In the genomic region with DNA sequence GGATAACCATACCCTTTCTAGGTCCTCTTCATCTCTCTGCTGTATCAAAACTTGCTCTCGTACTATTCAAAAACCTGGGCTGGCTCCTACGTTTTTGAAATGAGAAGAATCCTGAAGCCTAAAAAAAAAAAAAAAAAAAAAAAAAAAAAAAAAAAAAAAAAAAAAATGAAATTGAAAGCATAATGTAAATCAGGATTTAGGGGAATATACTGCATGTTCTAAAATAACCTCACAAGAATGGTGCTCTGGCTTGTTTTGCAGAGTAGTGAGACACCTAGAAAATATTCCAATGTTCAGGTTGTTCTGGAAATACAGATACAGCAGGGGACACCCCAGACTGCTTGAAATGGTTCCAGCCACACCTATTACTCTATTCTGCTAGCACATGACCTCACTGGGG, we compare ENCODE assay signal across 21 mouse cellular contexts.
DNase-seq lines count a peak whose midpoint lies in the region; TF ChIP-seq lines count a peak whose summit lies in the region.
"Had no signal": no experiment of that assay in that cellular context is flagged by ENCODE, and none has a peak within 500 bp of the region (broad histone marks: within the 10 kb centered on the region; RNA-seq: fewer than 3 reads in every experiment).

No protein-coding gene starts in this region.

- TF ChIP-seq EP300 in CH12.LX (IDR thresholded peaks at IDR 0.05; ENCODE audit: low read length) = no peak

- H3K36me3 ChIP-seq in CH12.LX (replicated peaks in 1 of 2; ENCODE audit: control insufficient read depth in 1 of 2, insufficient read depth in 1 of 2, low read length in 1 of 2) = no peaks in the 10 kb centered on the region
- H3K36me3 ChIP-seq: embryonic facial prominence, embryonic 13.5 days; embryonic facial prominence, embryonic 15.5 days; forebrain, embryonic 10.5 days; forebrain, embryonic 12.5 days; G1E had no signal

- no peaks in the 10 kb centered on the region for H3K4me1 ChIP-seq in CH12.LX (ENCODE audit: control insufficient read depth in 1 of 2, insufficient read depth in 2 of 2)
- H3K4me1 ChIP-seq: embryonic facial prominence, embryonic 13.5 days; embryonic facial prominence, embryonic 15.5 days; forebrain, embryonic 10.5 days; forebrain, embryonic 12.5 days had no signal

- in situ Hi-C loops in CH12.LX (cut with MboI; ENCODE audit: low pct_ligation_motif_present, low pct_unique_long_range_greater_than_20kb, low sequenced_read_pairs) = no loop called here

- TF ChIP-seq POLR2A in CH12.LX (IDR thresholded peaks at IDR 0.05; ENCODE audit: low read depth, low read length) = no peak
- no peak for TF ChIP-seq POLR2A in brain, embryonic 14.5 days (IDR thresholded peaks at IDR 0.05; ENCODE audit: borderline replicate concordance, extremely low read depth, insufficient read depth, insufficient read length, poor library complexity, severe bottlenecking)

- no peaks in the 10 kb centered on the region for H3K27me3 ChIP-seq in CH12.LX (replicated peaks)
- H3K27me3 ChIP-seq: embryonic facial prominence, embryonic 13.5 days; embryonic facial prominence, embryonic 15.5 days; forebrain, embryonic 12.5 days; Patski had no signal

- intact Hi-C loops in left cerebral cortex, postnatal 10 days (cut with DNase I) = no loop called here

- no peak overlapping the region for H3K9ac ChIP-seq in CH12.LX (ENCODE audit: insufficient read depth, low read depth)
- H3K9ac ChIP-seq: embryonic facial prominence, embryonic 13.5 days; embryonic facial prominence, embryonic 15.5 days; forebrain, embryonic 12.5 days had no signal

- H3K4me3 ChIP-seq in CH12.LX (replicated peaks in 1 of 3; ENCODE audit: low read depth in 2 of 3, low read length in 2 of 3, poor library complexity in 1 of 3) = no peak overlapping the region
- H3K4me3 ChIP-seq: embryonic facial prominence, embryonic 13.5 days; embryonic facial prominence, embryonic 15.5 days; erythroblast, embryonic 14.5 days; forebrain, embryonic 10.5 days; forebrain, embryonic 12.5 days had no signal

- H3K4me2 ChIP-seq in CH12.LX (ENCODE audit: insufficient read depth, low read depth, poor library complexity, severe bottlenecking) = no peak overlapping the region
- H3K4me2 ChIP-seq: embryonic facial prominence, embryonic 13.5 days; embryonic facial prominence, embryonic 15.5 days; forebrain, embryonic 12.5 days had no signal

- no peak for TF ChIP-seq CTCF in CH12.LX (conservative IDR thresholded peaks at IDR 0.05 in 1 of 2, IDR thresholded peaks at IDR 0.05 in 1 of 2; ENCODE audit: low read depth in 2 of 2, low read length in 2 of 2)
- no peak for TF ChIP-seq CTCF in brain, embryonic 14.5 days (IDR thresholded peaks at IDR 0.05; ENCODE audit: borderline replicate concordance, extremely low read depth, insufficient read depth, insufficient read length)

- DNase-seq in cerebellum, postnatal 10 days = peak; percentile 8 to 20
- no peak for DNase-seq in cerebellum, adult 18-20 months
- no peak for DNase-seq in CH12.LX (ENCODE audit: extremely low read depth)
- DNase-seq in brain, embryonic 14.5 days (ENCODE audit: low read depth) = peak; percentile 22
- DNase-seq in left cerebral cortex, postnatal 10 days (ENCODE audit: extremely low spot score in 1 of 2, low spot score in 2 of 2) = no peak
- DNase-seq: adrenal gland, adult 8-10 months; adrenal gland, postnatal 14 days; adrenal gland, postnatal 36 days; B cell, adult 2 months; cerebellum, adult 11-12 months; cerebellum, adult 8-10 months; cerebellum, adult 9-11 months; cerebellum, postnatal 36 days; embryo, embryonic 11 days had no signal

- H3K79me2 ChIP-seq in CH12.LX (replicated peaks; ENCODE audit: control insufficient read depth, extremely low read depth, insufficient read depth, poor library complexity, severe bottlenecking) = no peaks in the 10 kb centered on the region

- no peaks in the 10 kb centered on the region for H3K9me3 ChIP-seq in CH12.LX (replicated peaks; ENCODE audit: low read length)
- H3K9me3 ChIP-seq: embryonic facial prominence, embryonic 13.5 days; embryonic facial prominence, embryonic 15.5 days; forebrain, embryonic 10.5 days; forebrain, embryonic 12.5 days had no signal

- dilution Hi-C loops in CH12.LX (cut with MboI; ENCODE audit: extremely low pct_ligation_motif_present, extremely low pct_unique_long_range_greater_than_20kb, low sequenced_read_pairs) = no loop called here

- no peak overlapping the region for H3K27ac ChIP-seq in CH12.LX (ENCODE audit: insufficient read depth, low read depth)
- H3K27ac ChIP-seq: embryonic facial prominence, embryonic 13.5 days; embryonic facial prominence, embryonic 15.5 days; forebrain, embryonic 10.5 days; forebrain, embryonic 12.5 days had no signal

- TF ChIP-seq RAD21 in CH12.LX (IDR thresholded peaks at IDR 0.05; ENCODE audit: low read depth, low read length) = no peak

TF ChIP-seq in CH12.LX, 34 proteins besides CTCF, POLR2A, EP300 and RAD21:
- TF ChIP-seq NRF1 (IDR thresholded peaks at IDR 0.05; ENCODE audit: low read depth, low read length) (no peak), ZNF384 (IDR thresholded peaks at IDR 0.05; ENCODE audit: low read depth, low read length) (peak; percentile 78)

Comparison
In these comparisons a context has a peak if more than half of its experiments do, and no peak if none do; other contexts are left out.
1. DNase-seq: peak in cerebellum, postnatal 10 days (2 of 2) and brain, embryonic 14.5 days (single experiment); none in cerebellum, adult 18-20 months (0 of 2), CH12.LX (single experiment) and left cerebral cortex, postnatal 10 days (0 of 2).